27 mouse cellular contexts compared by ENCODE assay signal in the genomic region with DNA sequence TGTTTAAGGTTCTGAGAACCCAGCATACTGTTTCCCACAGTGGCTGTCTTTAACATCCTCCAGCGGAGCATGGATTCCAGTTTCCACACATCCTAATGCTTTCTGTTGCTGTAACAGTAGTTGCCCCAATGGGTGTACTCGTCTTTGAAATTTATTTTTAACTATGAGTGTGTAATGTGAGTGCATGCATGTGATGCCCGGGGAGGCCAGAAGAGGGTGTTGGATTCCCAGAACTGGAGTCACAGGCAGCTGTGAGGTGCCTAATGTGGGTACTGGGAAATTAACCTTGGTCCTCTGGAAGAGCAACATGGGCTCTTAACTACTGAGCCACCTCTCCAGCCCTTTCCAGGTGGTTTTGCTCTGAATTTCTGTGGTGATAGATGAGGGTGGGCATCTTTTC. TPM values are rescaled to one million over a fixed set of nuclear protein-coding genes. Genes with fewer than 3 reads are reported as not detected.
A peak's percentile ranks its signal among the peaks of the same experiment; 100 is the strongest.
DNase-seq lines count a peak whose midpoint lies in the region; ATAC-seq and TF ChIP-seq lines count a peak whose summit lies in the region.
"Had no signal": no experiment of that assay in that cellular context is flagged by ENCODE, and none has a peak within 500 bp of the region (broad histone marks: within the 10 kb centered on the region; RNA-seq: fewer than 3 reads in every experiment).

No protein-coding gene starts in this region.

- 0 out of 2 replicates have a peak, but pooled peaks have one; percentile 23 for TF ChIP-seq CTCF in heart, adult 2 months (IDR thresholded peaks at IDR 0.05)
- peak; percentile 18 for TF ChIP-seq CTCF in liver, embryonic 14.5 days (IDR thresholded peaks at IDR 0.05; ENCODE audit: low read depth)
- 0 out of 2 replicates have a peak, but pooled peaks have one; percentile 3 for TF ChIP-seq CTCF in stomach, postnatal 0 days (IDR thresholded peaks at IDR 0.05; ENCODE audit: low read depth)

- no peak for ATAC-seq in liver, embryonic 14.5 days (ENCODE audit: insufficient read depth)
- no peak for ATAC-seq in stomach, postnatal 0 days (ENCODE audit: low FRiP score, low TSS enrichment)
- ATAC-seq in kidney, embryonic 14.5 days (ENCODE audit: low FRiP score, low TSS enrichment), result no peak
- ATAC-seq: forebrain, embryonic 15.5 days; hindbrain, postnatal 0 days; intestine, embryonic 15.5 days; midbrain, embryonic 13.5 days had no signal

- H3K79me2 ChIP-seq in heart, adult 2 months (replicated peaks; ENCODE audit: control insufficient read depth, insufficient read depth, low read length), result no peaks in the 10 kb centered on the region

- H3K36me3 ChIP-seq in heart, adult 2 months (ENCODE audit: control insufficient read depth, insufficient read depth, low read length), result no peaks in the 10 kb centered on the region
- H3K36me3 ChIP-seq in liver, embryonic 14.5 days (replicated peaks; ENCODE audit: control insufficient read depth, insufficient read depth, low read depth), result peaks cover 88% of the 10 kb centered on the region
- no peaks in the 10 kb centered on the region for H3K36me3 ChIP-seq in stomach, postnatal 0 days (ENCODE audit: control insufficient read depth, insufficient read depth, low read length)
- peaks cover 6% of the 10 kb centered on the region; the same call in 1 of the 2 replicates for H3K36me3 ChIP-seq in kidney, embryonic 14.5 days (ENCODE audit: control insufficient read depth, insufficient read depth, low read length)
- H3K36me3 ChIP-seq: embryonic facial prominence, embryonic 13.5 days; limb, embryonic 10.5 days; limb, embryonic 15.5 days had no signal

- no peak for TF ChIP-seq POLR2A in heart, adult 2 months (IDR thresholded peaks at IDR 0.05; ENCODE audit: insufficient read depth, low read depth, low read length)

- intact Hi-C loops in heart, adult 2 months (cut with DNase I), result no loop called here
- intact Hi-C loops in heart, postnatal 14 days (cut with DNase I), result no loop called here

- DNase-seq in heart, adult 2 months, result no peak
- DNase-seq in heart, postnatal 14 days, result no peak
- no peak for DNase-seq in liver, embryonic 14.5 days (ENCODE audit: low read depth in 3 of 3, low spot score in 3 of 3)
- no peak for DNase-seq in liver
- peak; percentile 31 for DNase-seq in gastrocnemius, postnatal 25 days
- DNase-seq in stomach, postnatal 0 days (ENCODE audit: low spot score), result no peak
- DNase-seq: adrenal gland, postnatal 36 days; cerebellum, adult 18-20 months; cerebellum, postnatal 10 days; heart, postnatal 36 days; kidney, adult 9 months; kidney, postnatal 25 days; lung, adult 2 months; lung, postnatal 10 days had no signal

- no peak for TF ChIP-seq EP300 in heart, adult 2 months (IDR thresholded peaks at IDR 0.05; ENCODE audit: insufficient read depth, low read depth, low read length)
- no peak for TF ChIP-seq EP300 in liver, embryonic 14.5 days (IDR thresholded peaks at IDR 0.05; ENCODE audit: low read depth)
- TF ChIP-seq EP300 in stomach, postnatal 0 days (optimal IDR thresholded peaks at IDR 0.05), result no peak

- no peak overlapping the region for H3K27ac ChIP-seq in heart, adult 2 months
- H3K27ac ChIP-seq in liver, embryonic 14.5 days, result no peak overlapping the region
- H3K27ac ChIP-seq in stomach, postnatal 0 days (replicated peaks), result no peak overlapping the region
- no peak overlapping the region for H3K27ac ChIP-seq in kidney, embryonic 14.5 days (ENCODE audit: low read depth, low read length)
- H3K27ac ChIP-seq: embryonic facial prominence, embryonic 13.5 days; forebrain, embryonic 10.5 days; forebrain, embryonic 15.5 days; heart, embryonic 10.5 days; heart, embryonic 15.5 days; hindbrain, embryonic 12.5 days; hindbrain, postnatal 0 days; intestine, embryonic 15.5 days; limb, embryonic 10.5 days; limb, embryonic 15.5 days; macrophage; midbrain, embryonic 13.5 days had no signal

- no peaks in the 10 kb centered on the region for H3K4me1 ChIP-seq in heart, adult 2 months (ENCODE audit: control insufficient read depth, insufficient read depth, low read length)
- no peaks in the 10 kb centered on the region for H3K4me1 ChIP-seq in liver, embryonic 14.5 days (replicated peaks; ENCODE audit: control insufficient read depth in 2 of 2, insufficient read depth in 2 of 2, low read length in 1 of 2)
- H3K4me1 ChIP-seq in stomach, postnatal 0 days (replicated peaks; ENCODE audit: control insufficient read depth, insufficient read depth), result no peaks in the 10 kb centered on the region
- H3K4me1 ChIP-seq in kidney, embryonic 14.5 days (ENCODE audit: control insufficient read depth, insufficient read depth, low read length), result no peaks in the 10 kb centered on the region
- H3K4me1 ChIP-seq: forebrain, embryonic 10.5 days; forebrain, embryonic 15.5 days; heart, embryonic 15.5 days; hindbrain, embryonic 12.5 days; intestine, embryonic 15.5 days; limb, embryonic 10.5 days; limb, embryonic 15.5 days; midbrain, embryonic 13.5 days had no signal

- H3K4me3 ChIP-seq in heart, adult 2 months, result no peak overlapping the region
- no peak overlapping the region for H3K4me3 ChIP-seq in liver, embryonic 14.5 days (ENCODE audit: insufficient read depth in 1 of 2, low read depth in 2 of 2, low read length in 2 of 2)
- H3K4me3 ChIP-seq in stomach, postnatal 0 days (ENCODE audit: low read depth, low read length), result no peak overlapping the region
- no peak overlapping the region for H3K4me3 ChIP-seq in kidney, embryonic 14.5 days (ENCODE audit: low read length)
- H3K4me3 ChIP-seq: embryonic facial prominence, embryonic 13.5 days; forebrain, embryonic 10.5 days; forebrain, embryonic 15.5 days; heart, embryonic 10.5 days; heart, embryonic 15.5 days; hindbrain, embryonic 12.5 days; intestine, embryonic 15.5 days; limb, embryonic 10.5 days; limb, embryonic 15.5 days; midbrain, embryonic 13.5 days had no signal

- no peak overlapping the region for H3K4me2 ChIP-seq in liver, embryonic 14.5 days (ENCODE audit: low read depth)
- no peak overlapping the region for H3K4me2 ChIP-seq in stomach, postnatal 0 days (replicated peaks; ENCODE audit: low read depth)
- no peak overlapping the region for H3K4me2 ChIP-seq in kidney, embryonic 14.5 days (replicated peaks; ENCODE audit: low read depth, low read length)
- H3K4me2 ChIP-seq: embryonic facial prominence, embryonic 13.5 days; forebrain, embryonic 15.5 days; heart, embryonic 15.5 days; hindbrain, embryonic 12.5 days; intestine, embryonic 15.5 days; limb, embryonic 15.5 days; midbrain, embryonic 13.5 days had no signal

- 79% methylated on average over 3 of the region's 3 CpGs for WGBS in heart, adult 2 months
- WGBS in liver, embryonic 14.5 days (ENCODE audit: insufficient replicate concordance), result 88% methylated on average over 3 of the region's 3 CpGs
- 85% methylated on average over 3 of the region's 3 CpGs for WGBS in stomach, postnatal 0 days
- WGBS in kidney, embryonic 14.5 days, result 83% methylated on average over 3 of the region's 3 CpGs

- H3K9me3 ChIP-seq in liver, embryonic 14.5 days (ENCODE audit: control insufficient read depth, low read length), result no peaks in the 10 kb centered on the region
- H3K9me3 ChIP-seq in stomach, postnatal 0 days (ENCODE audit: control insufficient read depth, low read length), result no peaks in the 10 kb centered on the region
- H3K9me3 ChIP-seq in kidney, embryonic 14.5 days (ENCODE audit: control insufficient read depth, low read length), result no peaks in the 10 kb centered on the region
- H3K9me3 ChIP-seq: embryonic facial prominence, embryonic 13.5 days; forebrain, embryonic 10.5 days; forebrain, embryonic 15.5 days; heart, embryonic 10.5 days; heart, embryonic 15.5 days; hindbrain, embryonic 12.5 days; intestine, embryonic 15.5 days; limb, embryonic 10.5 days; limb, embryonic 15.5 days; midbrain, embryonic 13.5 days had no signal

- no peaks in the 10 kb centered on the region for H3K27me3 ChIP-seq in heart, adult 2 months (ENCODE audit: control insufficient read depth, insufficient read depth, low read length)
- no peaks in the 10 kb centered on the region for H3K27me3 ChIP-seq in liver, embryonic 14.5 days (ENCODE audit: control insufficient read depth, insufficient read depth, low read length)
- no peaks in the 10 kb centered on the region for H3K27me3 ChIP-seq in stomach, postnatal 0 days (ENCODE audit: control insufficient read depth, insufficient read depth, low read length)
- H3K27me3 ChIP-seq in kidney, embryonic 14.5 days (ENCODE audit: control insufficient read depth, insufficient read depth, low read length), result no peaks in the 10 kb centered on the region
- H3K27me3 ChIP-seq: embryonic facial prominence, embryonic 13.5 days; forebrain, embryonic 15.5 days; heart, embryonic 15.5 days; hindbrain, embryonic 12.5 days; intestine, embryonic 15.5 days; limb, embryonic 15.5 days; midbrain, embryonic 13.5 days had no signal

- no peak overlapping the region for H3K9ac ChIP-seq in heart, adult 2 months (ENCODE audit: low read depth, low read length)
- no peak overlapping the region for H3K9ac ChIP-seq in liver, embryonic 14.5 days (replicated peaks)
- no peak overlapping the region for H3K9ac ChIP-seq in stomach, postnatal 0 days (ENCODE audit: low read length)
- no peak overlapping the region for H3K9ac ChIP-seq in kidney, embryonic 14.5 days (ENCODE audit: low read depth, low read length)
- H3K9ac ChIP-seq: embryonic facial prominence, embryonic 13.5 days; forebrain, embryonic 15.5 days; heart, embryonic 15.5 days; hindbrain, embryonic 12.5 days; intestine, embryonic 15.5 days; limb, embryonic 15.5 days; midbrain, embryonic 13.5 days had no signal

RNA-seq across cellular contexts. Expression of gene Nup210, which starts 49.6 kb away (rescaled TPM):
- total RNA-seq in heart, adult 2 months (2021), result 1 to 10 TPM; 2.5 to 3.4 TPM
- 2.4 and 6.4 TPM in 2 replicates for polyA plus RNA-seq in heart, adult 2 months (2012; rRNA removed)
- total RNA-seq in heart, postnatal 14 days (2021), result 1 to 10 TPM; 4.5 to 6.0 TPM
- 24.4 and 32.4 TPM in 2 replicates for polyA plus RNA-seq in liver, embryonic 14.5 days (2012; rRNA removed)
- 35.1 and 38.5 TPM in 2 replicates for polyA plus RNA-seq in liver, embryonic 14.5 days (2014; fragmentation: Nextera tagmentation; extraction: Ambion mirVana)
- 10 to 100 TPM; 20.1 to 21.6 TPM for total RNA-seq in gastrocnemius, postnatal 25 days (2021)
- 2.2 and 2.4 TPM in 2 replicates for polyA plus RNA-seq in stomach, postnatal 0 days (2015; fragmentation: Nextera tagmentation; extraction: Ambion mirVana)
- 13.1 and 30.6 TPM in 2 replicates for polyA plus RNA-seq in kidney, embryonic 14.5 days (2014; fragmentation: Nextera tagmentation; extraction: Ambion mirVana)
